Mouse (Mus musculus) urinary bladder, postnatal 25 days (tissue): ENCODE measurements at regions not wholly inside any gene's neighbourhood (a gene's known extent, or its start where the extent isn't known, plus 50 kb on each side); places are given as distances from the start of the nearest gene placed in this dataset.

ENCODE experiments used
- DNase-seq: peaks from one replicate; pipeline ENCODE4 v3.0.0; 2022; ENCODE audit warnings: low spot score

DNA sequence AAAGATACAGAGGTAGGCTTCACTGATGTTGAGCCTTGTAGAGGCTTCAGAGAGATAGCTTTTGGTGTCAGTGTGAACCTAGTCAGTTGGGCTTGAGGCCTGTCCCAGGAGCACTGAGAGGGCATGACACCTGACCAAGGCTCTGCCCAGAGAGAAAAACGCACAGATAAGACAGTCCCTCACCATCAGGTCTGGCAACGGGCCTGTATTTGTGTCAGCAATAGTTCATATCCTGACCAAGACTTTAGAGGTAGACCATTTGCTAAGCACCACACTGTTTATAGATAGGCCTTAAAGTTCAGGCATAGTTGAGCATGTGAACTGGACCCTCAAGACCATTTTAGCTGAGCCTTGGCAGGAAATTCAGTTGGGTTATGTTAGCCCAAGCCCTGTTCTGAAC is 60.4 kb upstream of the C2cd4b start:
- no peak for DNase-seq

DNA sequence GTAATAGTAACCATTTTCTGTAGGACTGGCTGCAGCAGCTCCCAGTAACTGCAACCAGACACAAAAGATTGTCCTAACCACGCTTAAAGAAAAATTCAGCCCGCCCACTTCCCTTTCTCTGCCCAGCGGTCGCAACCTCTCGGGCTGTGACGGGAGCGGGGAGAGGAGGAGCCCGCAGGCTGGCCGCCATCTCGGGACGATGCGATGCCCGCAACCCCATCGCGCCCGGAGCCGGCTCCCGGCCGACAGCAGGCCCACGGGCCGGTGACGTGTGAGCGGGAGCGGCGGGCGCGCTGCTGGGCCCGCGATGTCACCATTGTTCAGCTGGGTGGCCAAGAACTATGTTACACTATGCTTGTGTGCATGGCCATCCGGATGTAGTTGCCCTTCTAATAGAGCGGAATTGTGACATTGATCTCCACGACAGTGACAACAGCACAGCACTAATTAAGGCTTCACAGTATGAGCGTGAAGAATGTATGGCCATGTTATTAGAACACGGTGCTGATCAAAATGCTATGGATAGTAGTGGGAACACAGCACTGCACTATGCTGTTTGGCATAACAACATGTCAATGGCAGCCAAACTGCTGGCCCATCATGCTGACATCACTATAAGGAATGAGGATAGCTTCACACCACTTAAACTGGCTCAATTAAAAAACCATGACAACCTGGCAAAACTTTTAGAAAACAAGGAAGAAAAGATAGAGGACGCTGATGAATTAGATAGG is 59.2 kb upstream of the C2cd4b start:
- DNase-seq, result peak; percentile 13

- DNase-seq, result peak; percentile 19
Measured at GRCm38 (mm10) chr9:67708246-67708960, 50.8 kb upstream of the C2cd4b start.
